Mouse (Mus musculus) bone marrow, adult 2 months (tissue): ENCODE measurements around the gene Rmi1.

Experiments
- CTCF ChIP-seq: fragments of 200-500 bp; IDR thresholded peaks from 2 replicates; pipeline ENCODE4 v1.5.1; 2011; ENCODE audit warnings: low read length, control low read depth; ENCODE audit not compliant: control insufficient read depth, insufficient read depth
- POLR2A ChIP-seq: fragments of 200-500 bp; IDR thresholded peaks from 2 replicates; pipeline ENCODE4 v1.6.1; 2011; ENCODE audit warnings: low read depth, mild to moderate bottlenecking, control low read depth, low read length, borderline replicate concordance; ENCODE audit not compliant: control insufficient read depth

DNA sequence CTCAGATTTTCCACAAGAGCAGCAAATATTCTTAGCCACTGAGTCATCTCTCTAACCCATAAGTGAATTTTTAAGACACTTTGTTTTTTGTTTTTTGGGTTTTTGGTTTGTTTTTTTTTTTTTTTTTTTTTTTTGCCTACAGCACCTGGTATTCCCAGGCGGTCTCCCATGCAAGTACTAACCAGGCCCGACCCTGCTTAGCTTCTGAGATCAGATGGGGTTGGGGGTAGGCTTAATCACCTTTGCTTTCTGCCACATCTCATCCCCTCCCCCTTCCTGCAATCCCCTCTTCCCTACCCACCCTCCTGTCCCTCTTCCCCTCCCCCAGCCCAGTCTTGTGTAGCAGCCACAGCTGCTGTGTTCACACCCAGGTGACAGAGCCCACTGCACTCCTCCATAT lies 37.7 kb downstream of the Rmi1 start:
- TF ChIP-seq POLR2A (no peak), CTCF (no peak)
